Mouse (Mus musculus) thymus, postnatal 0 days (tissue): ENCODE results near the gene Hormad1. TPM values are rescaled to one million over a fixed set of nuclear protein-coding genes. Genes with fewer than 3 reads are reported as not detected.
"Not testable (repeated sequence)": the region's sequence is repeated elsewhere in the genome, so short reads cannot be mapped to it uniquely, and the experiment has no call there.

Experiments
- DNase-seq: peaks from one replicate; pipeline ENCODE4 v3.0.0-alpha.2; 2015; ENCODE audit warnings: low spot score
- polyA plus RNA-seq: library from polyadenylated mRNA; unstranded; fragments of >200 nt; fragmentation: Nextera tagmentation; extraction: Ambion mirVana; gene quantifications from 2 replicates; pipeline ENCODE4 v1.2.1, GENCODE M21; 2015

The Hormad1 gene
- polyA plus RNA-seq, 1 experiment from 2014 or later: 0.13 TPM

DNA sequence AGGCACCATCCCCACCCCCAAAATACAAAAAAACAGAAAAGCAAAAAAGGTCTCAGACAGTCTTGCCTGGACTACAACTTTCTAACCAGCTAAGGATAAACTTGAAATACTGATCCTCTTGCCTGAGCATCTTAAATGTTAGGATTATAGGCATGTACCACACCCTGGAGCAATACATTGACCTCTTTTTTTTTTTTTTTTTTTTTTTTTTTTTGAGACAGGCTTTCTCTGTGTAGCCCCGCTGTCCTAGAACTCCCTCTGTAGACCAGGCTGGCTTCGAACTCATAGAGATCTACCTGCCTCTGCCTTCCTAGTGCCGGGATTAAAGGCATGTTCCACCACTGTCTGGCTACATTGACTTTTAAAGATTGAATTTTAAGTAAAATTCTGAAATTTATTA lies 1.3 kb downstream of the Hormad1 start:
- DNase-seq: no peak

DNA sequence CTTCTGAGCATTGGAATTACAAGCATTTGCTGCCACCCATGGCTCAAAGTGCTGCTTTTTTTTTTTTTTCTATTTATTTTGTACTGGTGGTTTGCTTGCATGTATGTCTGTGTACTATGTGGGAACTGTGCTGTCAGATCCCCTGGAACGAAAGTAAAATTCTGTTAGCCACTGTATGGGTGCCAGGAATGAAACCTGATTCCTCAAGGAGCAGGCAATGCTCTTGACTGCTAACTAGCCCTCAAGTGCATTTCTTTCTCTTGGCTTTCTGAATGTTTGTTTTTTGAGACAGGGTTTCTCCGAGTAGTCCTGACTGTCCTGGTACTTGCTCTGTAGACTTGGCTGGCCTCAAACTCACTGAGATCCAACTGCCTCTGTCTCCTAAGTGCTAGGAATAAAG lies 2.3 kb downstream of the Hormad1 start:
- no peak for DNase-seq

DNA sequence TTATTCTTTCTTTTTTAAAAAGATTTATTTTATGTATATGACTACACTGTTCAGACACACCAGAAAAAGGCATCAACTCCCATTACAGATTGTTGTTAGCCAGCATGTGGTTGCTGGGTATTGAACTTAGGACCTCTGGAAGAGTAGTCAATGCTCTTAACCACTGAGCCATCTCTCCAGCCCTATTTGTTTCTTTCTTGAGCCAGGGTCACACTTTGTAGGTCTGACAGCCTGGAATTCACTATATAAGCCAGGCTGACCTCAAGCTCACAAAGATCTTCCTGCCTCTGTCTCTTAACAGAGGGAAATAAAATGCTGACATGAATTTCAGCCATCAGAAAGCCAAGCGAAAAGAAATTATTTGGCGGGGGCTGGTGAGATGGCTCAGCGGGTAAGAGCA lies 10.1 kb downstream of the Hormad1 start:
- DNase-seq: no peak

DNA sequence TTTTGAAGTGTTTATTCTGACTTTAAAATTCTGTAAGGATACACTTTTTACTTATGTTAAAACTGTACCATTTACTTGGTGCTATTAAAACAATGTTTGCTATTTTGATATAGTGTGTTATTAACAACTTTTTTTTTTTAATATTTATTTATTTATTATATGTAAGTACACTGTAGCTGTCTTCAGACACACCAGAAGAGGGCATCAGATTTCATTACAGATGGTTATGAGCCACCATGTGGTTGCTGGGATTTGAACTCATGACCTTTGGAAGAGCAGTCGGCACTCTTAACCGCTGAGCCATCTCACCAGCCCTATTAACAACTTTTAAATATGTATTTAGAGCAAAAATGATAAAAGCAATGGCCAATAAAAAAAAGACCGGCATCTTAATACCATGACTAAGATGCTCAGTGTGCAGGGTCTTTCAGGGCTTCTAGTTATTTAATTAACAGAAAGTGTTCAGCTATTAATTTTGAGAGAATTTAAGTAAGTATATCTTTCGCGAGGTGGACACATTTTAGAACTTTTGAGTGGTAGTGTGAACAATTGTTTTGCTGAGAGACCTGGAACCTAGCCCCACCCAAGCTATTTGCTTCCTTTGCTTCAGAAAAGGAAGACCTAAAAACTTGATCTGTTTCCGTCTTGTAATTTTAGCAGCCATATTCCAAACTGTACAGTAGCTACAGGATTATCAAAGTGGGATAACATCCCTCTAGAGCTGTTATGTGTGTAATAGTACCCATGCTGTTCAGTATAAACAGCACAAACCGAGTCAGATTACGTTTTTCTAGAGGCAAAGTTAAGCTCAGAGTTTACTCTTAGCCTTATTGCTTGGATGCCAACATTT lies 28.5 kb downstream of the Hormad1 start:
- no peak for DNase-seq

DNA sequence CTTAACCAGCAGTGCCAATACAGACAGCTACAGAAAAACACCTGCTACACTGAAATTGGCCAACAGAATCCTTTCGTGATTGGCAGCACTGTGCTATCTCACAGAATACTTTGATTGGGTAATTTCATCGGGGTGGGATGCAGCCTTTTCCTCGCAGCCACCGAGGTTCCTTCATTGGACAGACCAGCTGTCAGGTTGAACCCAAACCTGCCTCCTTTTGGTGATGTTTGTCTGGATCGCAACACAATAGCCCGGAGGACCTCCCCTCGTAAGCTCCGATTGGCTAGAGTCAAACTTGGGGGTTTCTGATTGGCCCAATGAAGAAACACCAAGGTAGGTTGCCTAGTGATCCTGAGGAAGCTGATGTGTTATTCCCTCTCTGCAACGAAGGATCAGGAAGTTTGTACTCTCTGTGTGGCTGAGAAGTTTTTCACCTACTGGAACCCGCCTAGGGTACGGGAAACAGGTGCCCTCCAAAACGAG lies 29.2 kb downstream of the Hormad1 start, which contains the start of gene Golph3l:
TSS of gene Golph3l (plus strand) at position 331 of the 483 bp plus-strand sequence.
- peak; percentile 97 for DNase-seq

DNA sequence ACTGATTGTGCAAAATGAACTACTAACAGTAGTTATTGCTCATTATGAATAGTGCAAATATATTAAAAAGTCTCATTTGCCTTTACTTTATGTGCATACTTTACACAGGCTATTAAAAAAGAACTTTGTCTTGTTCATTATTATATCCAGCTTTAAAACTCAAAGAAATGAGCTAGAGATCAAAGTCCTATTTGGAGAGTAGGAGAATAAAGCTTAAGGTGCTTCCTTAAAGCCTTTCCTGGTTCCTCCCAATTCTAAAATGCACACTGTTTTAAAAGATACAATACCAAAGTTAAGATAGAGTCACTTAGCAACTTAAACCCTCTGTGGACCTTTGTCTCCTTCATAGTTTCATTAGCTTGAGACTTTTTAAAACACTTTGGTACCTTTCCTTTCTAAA lies 39.3 kb downstream of the Hormad1 start:
- DNase-seq: no peak

DNA sequence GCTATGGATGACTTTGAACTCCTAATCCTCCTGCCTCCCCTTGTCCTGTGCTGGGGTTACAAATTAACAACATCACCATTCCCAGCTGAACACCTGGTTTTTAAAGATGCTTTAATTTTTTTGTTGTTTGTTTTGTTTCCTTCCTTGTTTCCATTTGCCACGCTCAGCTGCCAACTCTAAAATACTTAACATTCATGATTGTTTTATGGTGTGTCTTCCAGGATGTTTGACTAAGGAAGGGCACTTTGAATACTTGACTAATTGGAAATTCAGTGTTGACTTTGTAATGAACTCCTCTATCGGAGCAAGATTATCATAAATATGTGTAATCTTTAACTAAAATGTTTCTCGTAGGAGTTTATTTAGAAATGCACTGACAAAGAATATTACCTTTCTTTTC lies 41.8 kb downstream of the Hormad1 start:
- DNase-seq: no peak

DNA sequence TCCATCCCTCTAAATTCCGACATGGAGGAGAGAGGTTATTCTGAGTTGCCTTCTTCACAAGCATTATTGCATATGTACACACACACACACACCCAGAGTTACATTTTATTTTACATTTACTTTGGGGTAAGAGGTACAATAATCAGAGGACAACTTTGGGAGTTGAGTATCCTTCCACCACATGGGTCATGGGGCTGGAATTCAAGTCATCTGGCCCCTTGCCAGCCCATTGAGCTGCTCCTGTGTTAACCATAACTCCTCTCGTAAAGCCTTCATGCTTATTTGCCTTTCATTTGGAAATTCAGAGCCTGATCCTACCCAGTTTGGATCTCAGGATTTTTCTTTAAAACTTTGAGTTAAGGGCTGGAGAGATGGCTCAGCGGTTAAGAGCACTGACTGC lies 46.6 kb downstream of the Hormad1 start:
- no peak for DNase-seq

DNA sequence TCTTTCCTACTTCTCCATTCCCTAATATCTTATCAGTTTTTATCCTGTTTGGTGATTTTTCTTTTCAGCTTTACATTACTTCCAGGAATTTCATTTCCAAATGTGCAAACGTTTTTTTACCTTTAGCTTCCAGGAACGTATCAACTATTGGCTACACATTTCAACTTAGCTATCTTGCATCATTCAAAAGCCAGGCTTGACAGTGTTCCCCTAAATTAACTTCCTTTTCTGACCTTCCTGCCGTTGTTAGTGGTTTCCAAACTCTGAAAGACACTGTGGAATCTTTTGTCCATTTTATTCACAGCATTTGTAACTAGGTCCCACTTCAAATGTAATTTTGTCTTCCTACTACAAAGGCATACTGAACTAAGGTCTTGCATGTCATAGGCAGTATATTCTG lies 49.7 kb downstream of the Hormad1 start:
- DNase-seq: no peak

DNA sequence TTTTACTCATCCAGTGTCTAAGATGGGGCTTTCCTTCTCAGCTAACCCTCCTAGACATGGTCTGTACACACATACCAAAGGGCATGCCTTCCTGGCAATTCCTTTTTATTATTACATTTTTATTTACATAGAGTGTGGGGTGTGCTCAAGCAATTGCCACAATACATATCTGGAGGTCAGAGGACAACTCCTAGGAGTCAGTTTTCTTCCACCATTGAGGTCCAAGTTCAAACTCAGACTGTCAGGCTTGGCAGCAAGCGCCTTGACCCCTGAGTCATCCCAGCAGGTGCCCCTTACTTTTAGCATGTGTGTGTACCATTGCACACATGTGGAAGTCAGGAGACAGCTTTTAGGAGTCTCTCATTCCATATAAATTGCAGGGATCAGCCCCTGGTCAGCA lies 54.5 kb downstream of the Hormad1 start:
- DNase-seq: no peak

DNA sequence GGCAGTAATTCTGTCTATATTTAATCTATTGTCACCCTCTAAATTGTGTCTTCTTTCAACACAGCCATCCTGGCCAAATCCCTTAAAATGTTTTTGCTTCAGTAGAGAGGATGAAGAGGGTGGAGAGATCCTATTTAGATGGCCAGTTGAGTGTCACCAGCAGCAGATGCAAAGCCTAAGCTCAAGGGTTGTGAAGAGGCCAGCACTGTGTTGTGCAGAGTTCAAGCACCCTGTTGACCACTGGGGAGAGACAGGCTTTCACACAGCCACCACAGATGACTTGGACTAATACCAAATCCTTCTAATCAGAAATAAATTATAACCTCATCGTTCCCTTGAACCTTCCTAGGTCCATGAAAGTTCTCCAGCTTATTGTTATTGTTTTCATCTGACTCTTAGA lies 59.0 kb downstream of the Hormad1 start:
- DNase-seq: no peak

DNA sequence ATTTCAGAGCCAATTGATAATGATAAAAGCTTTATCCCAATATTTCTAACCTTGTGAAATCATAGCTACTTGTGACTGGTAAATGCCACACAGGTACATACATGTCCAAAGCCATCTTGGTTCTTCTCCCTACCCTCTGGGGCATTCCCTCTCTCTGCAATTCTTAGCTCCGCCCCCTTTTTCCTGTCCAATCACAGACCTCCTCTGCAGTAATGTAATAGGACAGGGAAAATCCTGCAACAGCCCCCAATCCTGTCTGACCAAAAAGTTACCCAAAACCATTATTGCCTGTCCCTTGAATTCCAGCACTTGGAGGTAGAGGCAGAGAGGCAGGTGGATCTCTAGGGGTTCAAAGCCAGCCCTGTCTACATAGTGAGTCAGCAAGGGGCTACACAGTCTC lies 61.8 kb downstream of the Hormad1 start:
- DNase-seq: no peak

DNA sequence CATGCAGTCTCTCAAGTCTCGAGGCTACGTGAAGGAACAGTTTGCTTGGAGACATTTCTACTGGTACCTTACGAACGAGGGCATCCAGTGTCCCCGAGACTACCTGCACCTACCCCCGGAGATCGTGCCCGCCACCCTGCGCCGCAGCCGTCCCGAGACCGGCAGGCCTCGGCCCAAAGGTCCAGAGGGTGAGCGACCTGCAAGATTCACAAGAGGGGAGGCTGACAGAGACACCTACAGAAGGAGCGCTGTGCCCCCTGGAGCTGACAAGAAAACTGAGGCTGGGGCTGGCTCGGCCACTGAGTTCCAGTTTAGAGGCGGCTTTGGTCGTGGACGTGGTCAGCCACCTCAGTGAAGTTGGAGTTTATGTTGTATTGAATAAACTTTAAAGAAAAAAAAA lies 62.9 kb downstream of the Hormad1 start:
- not testable (repeated sequence) for DNase-seq

DNA sequence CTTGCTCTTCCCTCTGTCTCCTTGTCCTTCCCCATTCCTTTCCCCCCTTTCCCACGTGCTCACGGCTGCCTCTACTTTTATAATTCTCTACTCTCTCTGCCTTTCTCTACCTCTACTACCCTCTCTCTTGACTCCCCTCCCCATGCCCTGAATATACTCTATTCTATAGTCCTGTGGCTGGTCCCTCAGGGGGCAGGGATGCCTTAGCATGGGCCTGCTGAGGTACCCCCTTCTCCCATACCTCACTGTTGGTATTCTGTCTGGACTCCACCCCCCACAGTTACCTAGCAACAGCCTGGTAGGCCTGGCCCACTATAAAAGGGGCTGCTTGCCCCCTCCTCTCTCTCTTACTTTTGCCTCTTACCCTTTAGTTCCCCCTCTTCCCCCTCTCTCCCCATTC lies 64.1 kb downstream of the Hormad1 start:
- no peak for DNase-seq

DNA sequence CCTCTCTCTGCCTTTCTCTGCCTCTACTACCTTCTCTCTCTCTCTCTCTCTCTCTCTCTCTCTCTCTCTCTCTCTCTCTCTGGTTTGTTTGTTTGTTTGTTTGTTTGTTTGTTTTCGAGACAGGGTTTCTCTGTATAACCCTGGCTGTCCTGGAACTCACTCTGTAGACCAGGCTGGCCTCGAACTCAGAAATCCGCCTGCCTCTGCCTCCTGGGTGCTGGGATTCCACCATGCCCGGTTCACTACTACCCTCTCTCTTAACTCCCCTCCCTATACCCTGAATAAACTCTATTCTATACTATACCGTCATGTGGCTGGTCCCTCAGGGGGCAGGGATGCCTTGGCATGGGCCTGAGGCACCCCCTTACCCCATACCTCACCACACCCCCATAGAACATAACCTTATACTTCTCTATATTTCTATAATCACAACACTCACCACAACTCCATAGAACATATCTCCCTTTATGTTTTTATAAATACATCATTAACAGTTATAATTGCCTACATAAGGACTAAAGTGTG lies 64.6 kb downstream of the Hormad1 start:
- not testable (repeated sequence) for DNase-seq

DNA sequence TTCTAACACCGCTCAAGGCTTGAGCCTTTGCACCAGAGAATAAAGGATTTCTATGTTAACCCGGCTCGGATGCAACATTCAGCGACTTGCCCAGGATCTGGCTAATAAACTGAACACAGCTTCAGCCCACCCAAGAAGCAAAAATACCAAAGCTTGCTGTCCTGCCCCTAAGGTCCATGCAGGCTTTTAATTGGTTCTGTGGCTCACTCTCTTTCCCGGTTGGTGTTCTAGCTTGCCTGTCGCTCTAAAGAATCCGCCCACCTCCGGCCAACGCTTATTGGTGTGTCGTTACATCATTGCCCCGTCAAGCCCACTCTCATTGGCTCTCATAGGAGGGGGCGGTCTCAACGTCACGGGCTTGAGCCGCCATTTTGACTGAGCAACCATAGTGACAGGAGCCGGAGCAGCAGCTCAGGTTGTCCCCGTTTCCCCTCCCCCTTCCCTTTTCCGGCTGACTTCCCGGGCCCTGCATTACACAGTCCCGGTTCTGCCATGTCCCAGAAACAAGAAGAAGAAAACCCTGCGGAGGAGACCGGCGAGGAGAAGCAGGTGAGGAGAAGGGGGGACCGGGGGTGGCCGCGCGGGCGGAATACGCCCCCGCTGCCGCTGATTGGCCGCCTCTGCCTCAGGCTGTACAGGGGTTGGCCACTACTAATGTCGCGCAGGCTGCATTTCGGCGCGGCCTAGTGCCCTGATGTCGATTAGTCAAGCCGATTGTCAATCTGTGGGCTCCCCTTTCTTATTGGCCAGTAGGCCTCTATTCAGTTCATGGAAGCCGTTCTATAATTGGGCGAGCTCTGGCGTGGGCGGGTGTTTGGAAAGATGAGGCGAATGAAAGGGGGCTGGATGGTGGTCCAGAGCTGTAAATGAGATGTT lies 65.4 kb downstream of the Hormad1 start, which contains the start of gene Ensa:
TSS of gene Ensa (plus strand) at position 366 of the 876 bp plus-strand sequence.
- peak; percentile 99 for DNase-seq

DNA sequence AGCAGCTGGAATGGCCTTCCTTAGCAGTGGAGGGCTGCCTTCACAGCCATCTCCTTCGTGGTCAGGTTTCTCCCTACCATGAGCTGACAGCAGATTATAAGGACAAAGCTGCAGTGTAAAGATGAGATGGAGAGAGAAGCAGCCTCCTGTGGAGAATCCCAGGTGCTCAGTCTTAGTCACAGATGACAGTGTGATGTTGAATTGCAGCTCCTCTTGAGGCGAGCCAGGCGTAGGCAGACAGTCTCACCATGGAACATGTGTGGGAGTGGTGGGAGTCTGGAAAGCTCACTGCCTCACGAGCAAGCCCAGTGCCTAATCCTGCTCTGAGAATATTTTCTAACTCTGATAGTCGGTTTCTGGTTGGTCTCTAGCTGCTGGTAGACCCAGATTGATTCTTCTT lies 68.3 kb downstream of the Hormad1 start:
- DNase-seq: no peak

DNA sequence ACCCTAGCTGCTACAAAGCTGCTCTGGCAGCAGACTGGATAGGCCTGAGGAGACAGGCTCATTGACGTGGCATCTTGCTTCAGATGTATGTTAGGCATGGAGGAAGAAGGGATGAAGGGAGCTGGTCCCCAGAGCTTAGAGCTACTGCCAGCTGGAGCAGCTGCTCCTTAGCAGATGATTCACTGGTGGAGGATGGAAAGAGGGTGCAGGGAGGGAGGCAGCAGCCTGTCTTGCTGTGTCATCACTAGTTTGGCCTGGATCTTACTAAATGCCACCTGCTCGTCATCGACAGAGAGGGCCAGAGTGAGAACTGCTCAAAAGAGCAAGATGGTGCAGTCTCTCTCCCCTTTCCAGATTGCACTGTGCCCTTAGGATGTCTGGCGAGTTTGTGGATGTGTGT lies 70.3 kb downstream of the Hormad1 start:
- DNase-seq: no peak

DNA sequence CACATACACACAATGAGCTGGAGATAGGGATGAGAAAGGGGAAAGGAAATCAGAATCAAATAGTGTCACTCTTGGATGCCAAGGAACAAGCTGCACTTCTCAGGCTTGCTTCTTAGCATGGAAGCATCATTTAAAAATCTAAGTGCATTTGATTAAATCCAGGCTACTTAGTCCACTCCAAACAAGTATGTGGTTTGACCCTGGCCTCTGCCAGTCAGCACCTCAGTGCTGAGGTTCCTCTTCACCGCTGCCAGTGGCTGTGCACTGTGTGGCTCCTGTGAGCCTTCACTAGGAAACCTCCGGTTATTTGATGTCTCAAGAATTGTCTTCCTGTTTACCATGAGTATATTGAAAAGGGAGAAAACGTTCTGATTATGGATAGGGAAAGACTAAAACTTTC lies 71.4 kb downstream of the Hormad1 start:
- DNase-seq: no peak

DNA sequence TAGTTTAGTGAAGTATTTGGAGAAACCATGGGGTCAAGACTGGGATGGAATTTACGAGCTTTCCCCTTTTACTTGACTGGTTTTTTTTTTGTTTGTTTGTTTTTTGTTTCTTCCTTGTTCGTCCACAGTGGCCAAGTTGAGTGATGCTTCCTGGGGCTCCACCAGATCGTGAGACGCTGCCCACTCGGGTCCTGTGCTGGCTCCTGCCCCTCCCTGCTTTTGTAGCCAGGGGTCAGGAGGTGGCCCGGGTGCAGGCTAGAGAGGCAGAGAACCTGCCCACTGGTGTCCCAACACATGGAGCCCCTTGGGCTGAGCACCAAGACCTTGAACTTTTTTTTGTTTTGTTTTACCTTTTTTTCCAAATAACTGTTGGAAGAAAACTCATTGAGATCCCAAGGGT lies 71.8 kb downstream of the Hormad1 start:
- no peak for DNase-seq

DNA sequence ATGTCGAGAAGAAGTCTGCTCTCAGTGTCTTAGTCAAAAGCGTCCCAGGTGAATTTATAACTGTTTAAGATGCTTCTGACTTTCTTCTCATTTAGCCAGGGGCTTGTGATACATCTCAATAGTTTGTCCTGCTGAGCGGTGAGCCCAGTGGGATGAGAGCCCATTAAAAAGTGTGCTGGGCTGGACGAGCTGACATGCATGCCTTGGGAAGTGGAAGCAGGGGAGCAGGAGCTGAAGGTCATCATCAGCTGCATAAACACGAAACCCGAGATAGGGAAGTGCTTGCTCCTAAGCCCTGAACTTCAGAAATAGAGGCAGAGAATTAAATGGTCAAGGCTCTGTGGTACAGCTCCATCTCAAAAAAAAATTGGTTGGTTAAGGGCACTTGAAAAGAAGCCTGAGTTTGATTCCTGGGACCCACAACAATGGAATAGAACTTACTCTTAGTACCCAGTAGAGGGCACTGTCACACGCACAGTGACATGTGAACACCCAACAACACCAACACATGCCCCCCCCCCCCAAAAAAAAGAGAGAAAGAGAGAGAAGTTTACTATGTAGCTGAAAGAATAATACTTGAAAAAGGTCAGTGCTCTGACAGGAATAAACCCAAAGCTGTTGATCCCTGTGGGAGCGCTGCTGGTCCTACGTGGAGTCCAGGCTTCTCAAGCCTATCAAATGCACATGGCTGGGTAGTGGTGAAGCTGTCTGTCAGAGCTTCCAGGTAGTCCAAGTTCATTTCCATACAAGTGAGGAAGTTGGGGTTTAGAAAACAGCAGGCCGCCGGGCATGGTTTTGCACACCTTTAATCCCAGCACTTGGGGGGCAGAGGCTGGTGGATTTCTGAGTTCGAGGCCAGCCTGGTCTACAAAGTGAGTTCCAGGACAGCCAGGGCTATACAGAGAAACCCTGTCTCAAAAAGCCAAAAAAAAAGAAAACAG lies 73.4 kb downstream of the Hormad1 start:
- peak; percentile 59 for DNase-seq
